Mouse (Mus musculus) neural tube, embryonic 10.5 days (tissue): ENCODE results near the gene Pirt.

ENCODE experiments used
- DNase-seq: peaks from one replicate; pipeline ENCODE4 v3.0.0-alpha.2; 2017; ENCODE audit warnings: low spot score; ENCODE audit errors: extremely low spot score

The Pirt gene

GRCm38 (mm10) chr11:66945224-66945767 is 33.5 kb downstream of the Pirt start:
- DNase-seq = no peak

- DNase-seq = no peak
These were observed 34.7 kb downstream of the Pirt start for GRCm38 (mm10) chr11:66946521-66946920.

- no peak for DNase-seq
These were observed 35.1 kb downstream of the Pirt start for GRCm38 (mm10) chr11:66946922-66947321.

GRCm38 (mm10) chr11:66956303-66956702 is 44.5 kb downstream of the Pirt start, which contains the start of gene Tmem238l:
Gene Tmem238l, plus strand, starts transcription at chr11:66956638.
- DNase-seq = no peak

- DNase-seq = no peak
These were observed 49.0 kb downstream of the Pirt start for GRCm38 (mm10) chr11:66960797-66961196.

- no peak for DNase-seq
These were observed 49.8 kb downstream of the Pirt start for GRCm38 (mm10) chr11:66961447-66962176.

- no peak for DNase-seq
These were observed 51.7 kb downstream of the Pirt start for GRCm38 (mm10) chr11:66963462-66963861.

GRCm38 (mm10) chr11:66966500-66967116 is 54.8 kb downstream of the Pirt start:
- no peak for DNase-seq

- no peak for DNase-seq
These were observed 56.8 kb downstream of the Pirt start for GRCm38 (mm10) chr11:66968575-66968974.

- no peak for DNase-seq
These were observed 61.7 kb downstream of the Pirt start for GRCm38 (mm10) chr11:66973507-66973906.

GRCm38 (mm10) chr11:66975606-66976330 is 64.0 kb downstream of the Pirt start:
- DNase-seq = no peak
